Mouse (Mus musculus): ENCODE results near the gene Mapk11. TPM values are rescaled to one million over a fixed set of nuclear protein-coding genes. Genes with fewer than 3 reads are reported as not detected.

The Mapk11 gene
- 2.2 and 2.7 TPM in 2 replicates for polyA plus RNA-seq (2012; ENCODE audit: insufficient read depth, insufficient read length, missing spikeins)

- H3K27ac ChIP-seq (ENCODE audit: insufficient read depth, low read depth, low read length): no peak within 1 kb of the TSS
Measured at GRCm38 (mm10) chr15:89149271-89150040, at the start of gene Mapk11. Mapk11 (minus strand) TSS chr15:89149628.

GRCm38 (mm10) chr15:89197056-89197455 is 47.6 kb upstream of the Mapk11 start:
- no peak for TF ChIP-seq POLR2A (IDR thresholded peaks at IDR 0.05; ENCODE audit: borderline replicate concordance, low read depth, low read length)
- TF ChIP-seq CTCF (IDR thresholded peaks at IDR 0.05; ENCODE audit: low read depth, low read length): no peak
- no peak overlapping the region for H3K27ac ChIP-seq (ENCODE audit: insufficient read depth, low read depth, low read length)
- H3K4me3 ChIP-seq (ENCODE audit: insufficient read depth, low read length): peak overlapping the region; percentile 98

More at GRCm38 (mm10) chr15:89149271-89150040, at the start of gene Mapk11:
- no peak for TF ChIP-seq POLR2A (IDR thresholded peaks at IDR 0.05; ENCODE audit: borderline replicate concordance, low read depth, low read length)
- TF ChIP-seq CTCF (IDR thresholded peaks at IDR 0.05; ENCODE audit: low read depth, low read length): no peak
- peak within 1 kb of the TSS; percentile 68 for H3K4me3 ChIP-seq (ENCODE audit: insufficient read depth, low read length)
- peaks cover 12% of the 10 kb centered on the region for H3K4me1 ChIP-seq (ENCODE audit: control insufficient read depth, insufficient read depth, low read length)

GRCm38 (mm10) chr15:89196313-89196706 is 46.9 kb upstream of the Mapk11 start, which contains the start of gene Dennd6b:
Dennd6b (minus strand) TSS chr15:89196496.
- peak within 1 kb of the TSS; percentile 98 for H3K4me3 ChIP-seq (ENCODE audit: insufficient read depth, low read length)
- TF ChIP-seq POLR2A (IDR thresholded peaks at IDR 0.05; ENCODE audit: borderline replicate concordance, low read depth, low read length): no peak
- TF ChIP-seq CTCF (IDR thresholded peaks at IDR 0.05; ENCODE audit: low read depth, low read length): peak; percentile 77

More at GRCm38 (mm10) chr15:89197056-89197455, 47.6 kb upstream of the Mapk11 start:
- H3K4me1 ChIP-seq (ENCODE audit: control insufficient read depth, insufficient read depth, low read length): peaks cover 10% of the 10 kb centered on the region

GRCm38 (mm10) chr15:89195690-89196312 is 46.4 kb upstream of the Mapk11 start:
- Histone ChIP-seq H3K4me1 (ENCODE audit: control insufficient read depth, insufficient read depth, low read length) (peaks cover 14% of the 10 kb centered on the region), H3K27ac (ENCODE audit: insufficient read depth, low read depth, low read length) (peak overlapping the region; percentile 91), H3K4me3 (ENCODE audit: insufficient read depth, low read length) (peak overlapping the region; percentile 98)
- no peak for TF ChIP-seq CTCF (IDR thresholded peaks at IDR 0.05; ENCODE audit: low read depth, low read length)
- TF ChIP-seq POLR2A (IDR thresholded peaks at IDR 0.05; ENCODE audit: borderline replicate concordance, low read depth, low read length): no peak

More at GRCm38 (mm10) chr15:89196313-89196706, 46.9 kb upstream of the Mapk11 start, which contains the start of gene Dennd6b:
- peak within 1 kb of the TSS; percentile 91 for H3K27ac ChIP-seq (ENCODE audit: insufficient read depth, low read depth, low read length)
- H3K4me1 ChIP-seq (ENCODE audit: control insufficient read depth, insufficient read depth, low read length): peaks cover 10% of the 10 kb centered on the region

- H3K4me3 ChIP-seq (ENCODE audit: insufficient read depth, low read length): peak overlapping the region; percentile 98
- H3K4me1 ChIP-seq (ENCODE audit: control insufficient read depth, insufficient read depth, low read length): peaks cover 19% of the 10 kb centered on the region
- H3K27ac ChIP-seq (ENCODE audit: insufficient read depth, low read depth, low read length): no peak overlapping the region; the same call in 1 of the 2 replicates
- TF ChIP-seq POLR2A (IDR thresholded peaks at IDR 0.05; ENCODE audit: borderline replicate concordance, low read depth, low read length) (no peak), CTCF (IDR thresholded peaks at IDR 0.05; ENCODE audit: low read depth, low read length) (no peak)
Measured at GRCm38 (mm10) chr15:89195261-89195681, 45.8 kb upstream of the Mapk11 start.

- H3K4me1 ChIP-seq (ENCODE audit: control insufficient read depth, insufficient read depth, low read length): peaks cover 28% of the 10 kb centered on the region
- TF ChIP-seq CTCF (IDR thresholded peaks at IDR 0.05; ENCODE audit: low read depth, low read length): no peak
- no peak for TF ChIP-seq POLR2A (IDR thresholded peaks at IDR 0.05; ENCODE audit: borderline replicate concordance, low read depth, low read length)
- H3K27ac ChIP-seq (ENCODE audit: insufficient read depth, low read depth, low read length): no peak overlapping the region
- no peak overlapping the region for H3K4me3 ChIP-seq (ENCODE audit: insufficient read depth, low read length)
Measured at GRCm38 (mm10) chr15:89184937-89185227, 35.5 kb upstream of the Mapk11 start.

DNA sequence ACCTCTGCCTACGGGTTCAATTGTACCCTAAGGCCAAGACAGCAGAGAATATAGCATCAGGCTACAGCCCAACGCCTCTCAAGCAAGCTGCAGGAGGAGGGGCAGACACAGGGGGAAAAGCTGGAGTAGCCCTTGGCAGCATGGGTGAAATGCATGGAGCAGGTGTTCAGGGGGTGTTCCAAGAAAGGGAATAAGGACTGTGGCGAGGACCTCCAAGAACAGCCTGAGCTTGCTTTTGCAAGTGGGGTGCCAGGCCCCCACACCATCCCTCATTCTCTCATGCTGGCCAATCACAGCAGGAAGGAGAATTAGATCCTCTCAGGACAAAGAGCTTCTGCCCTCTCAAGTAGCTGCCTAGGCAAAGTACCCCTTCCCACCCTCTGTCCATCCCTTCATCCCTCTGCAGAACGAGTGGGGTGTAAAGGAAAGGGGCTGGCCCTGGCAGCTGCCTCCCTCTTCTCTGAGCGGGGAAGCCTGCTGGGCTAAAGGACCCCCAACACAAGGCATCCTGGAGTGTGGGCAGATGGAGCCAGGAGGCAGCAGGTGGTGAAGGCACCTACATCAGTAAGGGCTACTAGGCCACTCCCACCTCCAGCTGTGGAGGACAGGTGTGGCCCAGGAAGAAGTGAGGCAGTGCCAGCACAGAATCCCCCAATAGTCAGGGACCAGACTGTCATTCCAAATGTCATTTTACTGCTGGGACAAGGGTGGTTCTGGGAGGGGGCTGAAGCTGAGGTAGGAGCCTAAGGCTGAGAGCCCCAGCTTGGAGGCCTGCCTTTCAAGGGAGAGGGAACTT is 34.9 kb upstream of the Mapk11 start:
- no peak overlapping the region for H3K27ac ChIP-seq (ENCODE audit: insufficient read depth, low read depth, low read length)
- H3K4me3 ChIP-seq (ENCODE audit: insufficient read depth, low read length): no peak overlapping the region
- TF ChIP-seq CTCF (IDR thresholded peaks at IDR 0.05; ENCODE audit: low read depth, low read length) (no peak), POLR2A (IDR thresholded peaks at IDR 0.05; ENCODE audit: borderline replicate concordance, low read depth, low read length) (no peak)
- peaks cover 28% of the 10 kb centered on the region for H3K4me1 ChIP-seq (ENCODE audit: control insufficient read depth, insufficient read depth, low read length)

- Histone ChIP-seq H3K4me1 (ENCODE audit: control insufficient read depth, insufficient read depth, low read length) (peaks cover 35% of the 10 kb centered on the region), H3K27ac (ENCODE audit: insufficient read depth, low read depth, low read length) (peak overlapping the region; percentile 96), H3K4me3 (ENCODE audit: insufficient read depth, low read length) (peak overlapping the region; percentile 42; the same call in 1 of the 2 replicates)
- TF ChIP-seq POLR2A (IDR thresholded peaks at IDR 0.05; ENCODE audit: borderline replicate concordance, low read depth, low read length) (no peak), CTCF (IDR thresholded peaks at IDR 0.05; ENCODE audit: low read depth, low read length) (no peak)
Measured at GRCm38 (mm10) chr15:89182842-89183241, 33.4 kb upstream of the Mapk11 start.

GRCm38 (mm10) chr15:89182328-89182741 is 32.9 kb upstream of the Mapk11 start:
- Histone ChIP-seq H3K27ac (ENCODE audit: insufficient read depth, low read depth, low read length) (peak overlapping the region; percentile 96), H3K4me3 (ENCODE audit: insufficient read depth, low read length) (peak overlapping the region; percentile 42), H3K4me1 (ENCODE audit: control insufficient read depth, insufficient read depth, low read length) (peaks cover 35% of the 10 kb centered on the region)
- TF ChIP-seq POLR2A (IDR thresholded peaks at IDR 0.05; ENCODE audit: borderline replicate concordance, low read depth, low read length) (no peak), CTCF (IDR thresholded peaks at IDR 0.05; ENCODE audit: low read depth, low read length) (0 out of 2 replicates have a peak, but pooled peaks have one; percentile 25)

Data from bone marrow macrophage, adult 2 months (primary cell).